Mouse (Mus musculus): ENCODE data around the gene Nup62.

Gene Nup62

DNA sequence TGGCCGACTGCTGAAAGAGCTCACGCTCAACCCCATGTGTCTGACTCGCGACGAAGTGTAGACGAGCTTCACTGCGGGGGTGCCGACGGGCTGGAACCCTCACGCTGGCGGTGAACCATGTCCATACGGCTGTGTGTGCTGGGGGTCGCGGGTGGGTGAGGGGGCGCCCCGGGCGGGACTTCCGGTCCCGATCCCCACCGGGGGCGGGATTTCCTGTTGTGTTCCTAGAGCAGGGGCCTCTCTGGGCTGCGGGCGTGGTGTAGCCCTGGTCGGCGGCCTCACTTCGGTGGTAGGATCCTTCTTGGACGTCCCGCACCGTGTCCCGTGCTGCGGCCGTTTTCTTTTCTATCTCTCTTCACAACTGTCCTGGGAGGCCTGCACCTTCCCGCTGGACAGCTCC, 34.3 kb downstream of the Nup62 start:
- DNase-seq = no peak

DNA sequence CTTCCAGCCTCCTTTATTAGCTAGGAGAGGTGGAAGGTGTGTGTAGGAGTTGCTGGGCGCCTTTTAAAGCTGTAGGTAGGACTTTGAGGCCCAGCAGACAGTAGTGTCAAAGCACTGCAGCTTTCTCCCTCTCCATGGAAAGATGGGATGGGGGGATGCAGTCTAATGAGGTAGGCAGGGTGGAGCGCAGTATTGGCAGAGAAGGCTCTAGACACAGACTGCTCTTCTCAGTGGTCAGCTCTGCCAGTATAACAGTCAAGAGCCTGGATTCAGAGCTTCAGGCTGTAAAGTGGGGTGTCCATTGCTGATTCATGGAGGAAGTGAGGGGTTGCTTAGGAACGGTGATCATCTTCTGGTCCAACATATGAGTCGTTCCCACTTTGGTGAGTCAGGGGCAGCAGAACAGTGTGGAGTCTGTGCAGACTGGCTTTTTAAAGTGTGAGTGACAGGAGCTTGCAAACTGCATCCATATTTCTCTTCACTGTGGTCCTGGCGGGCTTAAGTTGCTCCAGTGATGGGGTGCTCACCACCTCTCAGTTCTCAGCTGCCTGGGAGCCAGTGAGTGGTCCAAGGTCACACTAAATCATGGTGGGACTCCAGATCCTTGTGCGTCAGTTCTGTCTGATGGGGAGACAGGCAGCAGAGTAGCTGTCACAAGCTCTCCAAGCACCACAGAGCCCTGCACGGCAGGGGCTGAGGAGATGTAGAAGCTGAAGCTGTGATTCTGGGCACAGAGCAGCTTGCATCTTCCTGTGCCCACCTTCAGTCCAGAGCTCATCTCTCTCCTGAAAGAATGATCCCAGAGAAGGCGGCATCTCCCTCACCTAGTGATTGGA, 35.1 kb downstream of the Nup62 start:
- peak; percentile 65 for DNase-seq

DNA sequence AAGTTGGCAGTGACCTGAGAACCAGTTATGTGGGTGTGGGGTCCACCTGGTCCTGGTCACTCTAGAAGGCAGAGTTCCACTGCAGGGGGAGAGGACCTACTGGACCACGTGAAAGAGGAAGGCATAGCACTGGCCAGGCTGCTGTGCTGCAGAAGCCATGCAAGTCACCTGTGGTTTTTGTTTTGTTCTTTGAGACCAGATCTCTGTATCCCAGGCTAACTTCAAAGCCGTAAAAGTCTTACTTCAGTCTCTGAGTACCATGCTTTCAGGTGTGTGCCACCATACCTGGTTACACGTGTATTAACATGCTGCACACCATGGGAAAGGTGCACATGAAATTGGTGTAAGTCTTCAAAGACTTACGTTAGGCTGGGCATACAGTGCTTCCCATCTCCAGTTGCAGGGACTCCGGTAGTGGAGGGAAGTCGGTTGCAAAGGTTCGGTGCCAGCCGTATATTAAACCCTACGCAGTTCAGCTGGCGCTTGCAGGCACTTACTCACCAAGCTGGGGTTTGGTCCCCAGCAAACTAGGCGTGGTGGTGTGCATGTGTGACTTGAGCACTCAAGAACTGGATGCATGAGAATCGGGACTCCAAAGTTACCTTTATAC, 35.8 kb downstream of the Nup62 start:
- DNase-seq = peak; percentile 61

GRCm38 (mm10) chr7:44852259-44853027, 36.6 kb downstream of the Nup62 start:
- DNase-seq = peak; percentile 54

DNA sequence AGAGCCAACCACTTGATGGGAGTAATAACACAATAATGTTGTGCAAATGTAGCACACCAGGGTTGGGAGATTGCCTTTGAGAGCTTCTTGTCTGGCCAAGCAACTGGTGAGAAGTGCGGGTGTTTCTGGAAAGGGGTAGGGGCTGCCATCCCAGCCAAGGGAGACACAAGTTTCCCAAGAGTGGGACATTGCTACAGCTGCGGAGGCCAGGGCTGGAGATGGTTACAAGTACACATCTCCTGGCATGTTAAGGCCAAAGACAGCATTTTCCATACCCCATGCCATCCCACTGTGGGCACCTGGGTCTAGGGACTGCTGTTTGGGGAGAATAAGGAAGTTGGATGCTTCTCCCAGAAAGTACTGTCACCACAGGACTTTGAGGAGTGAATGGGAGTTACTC, 37.2 kb downstream of the Nup62 start:
- DNase-seq = peak; percentile 65

GRCm38 (mm10) chr7:44853596-44854355, 37.9 kb downstream of the Nup62 start:
- peak; percentile 70 for DNase-seq

GRCm38 (mm10) chr7:44854356-44855031, 38.6 kb downstream of the Nup62 start:
- DNase-seq = peak; percentile 82

- peak; percentile 82 for DNase-seq
Measured at GRCm38 (mm10) chr7:44855036-44855435, 39.1 kb downstream of the Nup62 start.

DNA sequence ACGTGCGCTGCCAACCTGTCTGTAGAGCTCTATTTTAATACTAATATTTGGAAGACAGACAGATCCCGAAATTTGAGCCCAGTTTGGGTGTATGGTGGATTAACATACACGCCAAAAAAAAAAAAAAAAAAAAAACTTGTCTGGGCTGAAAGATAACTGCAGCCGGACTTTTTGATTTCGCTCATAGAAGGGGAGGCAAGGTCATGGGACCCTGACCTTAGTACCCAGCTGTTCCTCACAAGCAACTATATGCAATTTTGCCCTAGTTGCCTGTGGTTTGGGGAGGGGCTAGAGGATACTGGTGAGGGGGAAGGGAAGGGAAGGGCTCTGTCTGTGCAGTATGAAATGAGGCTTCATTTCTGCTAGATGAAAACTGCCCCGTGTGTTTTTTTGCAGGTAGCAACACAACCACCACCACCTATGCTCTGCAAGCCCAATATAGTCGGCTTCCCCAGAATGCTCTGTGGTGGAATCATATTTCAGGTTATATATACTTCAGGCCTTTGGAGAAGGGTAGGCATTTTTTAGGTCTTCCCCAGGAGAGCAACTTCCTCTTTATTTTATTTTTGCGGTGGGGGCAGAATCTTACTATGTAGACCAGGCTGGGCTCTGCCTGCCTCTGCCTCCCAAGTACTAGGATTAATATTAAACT, 40.5 kb downstream of the Nup62 start:
- DNase-seq = no peak

- peak; percentile 90 for DNase-seq
Measured at GRCm38 (mm10) chr7:44857042-44857552, 41.2 kb downstream of the Nup62 start, which contains the start of gene Pnkp. Pnkp (plus strand) TSS chr7:44857139.

GRCm38 (mm10) chr7:44857905-44858304, 42.0 kb downstream of the Nup62 start:
- DNase-seq = peak; percentile 76

DNA sequence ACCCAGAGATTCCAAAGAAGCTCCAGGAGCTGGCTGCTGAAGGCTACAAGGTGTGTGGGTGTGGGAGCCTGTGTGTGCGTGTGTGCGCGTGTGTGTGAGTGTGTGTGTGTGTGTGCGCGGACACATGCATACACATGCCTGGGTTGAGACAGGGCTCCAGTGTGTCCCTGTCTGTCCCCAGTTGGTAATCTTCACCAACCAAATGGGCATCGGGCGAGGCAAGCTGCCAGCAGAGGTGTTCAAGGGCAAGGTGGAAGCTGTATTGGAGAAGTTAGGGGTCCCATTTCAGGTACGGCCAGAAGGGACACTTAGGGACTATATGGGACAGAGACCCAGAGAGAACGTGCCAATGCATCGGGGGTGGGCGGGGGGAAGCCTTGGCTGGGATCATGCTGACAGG, 44.0 kb downstream of the Nup62 start:
- DNase-seq = no peak

DNA sequence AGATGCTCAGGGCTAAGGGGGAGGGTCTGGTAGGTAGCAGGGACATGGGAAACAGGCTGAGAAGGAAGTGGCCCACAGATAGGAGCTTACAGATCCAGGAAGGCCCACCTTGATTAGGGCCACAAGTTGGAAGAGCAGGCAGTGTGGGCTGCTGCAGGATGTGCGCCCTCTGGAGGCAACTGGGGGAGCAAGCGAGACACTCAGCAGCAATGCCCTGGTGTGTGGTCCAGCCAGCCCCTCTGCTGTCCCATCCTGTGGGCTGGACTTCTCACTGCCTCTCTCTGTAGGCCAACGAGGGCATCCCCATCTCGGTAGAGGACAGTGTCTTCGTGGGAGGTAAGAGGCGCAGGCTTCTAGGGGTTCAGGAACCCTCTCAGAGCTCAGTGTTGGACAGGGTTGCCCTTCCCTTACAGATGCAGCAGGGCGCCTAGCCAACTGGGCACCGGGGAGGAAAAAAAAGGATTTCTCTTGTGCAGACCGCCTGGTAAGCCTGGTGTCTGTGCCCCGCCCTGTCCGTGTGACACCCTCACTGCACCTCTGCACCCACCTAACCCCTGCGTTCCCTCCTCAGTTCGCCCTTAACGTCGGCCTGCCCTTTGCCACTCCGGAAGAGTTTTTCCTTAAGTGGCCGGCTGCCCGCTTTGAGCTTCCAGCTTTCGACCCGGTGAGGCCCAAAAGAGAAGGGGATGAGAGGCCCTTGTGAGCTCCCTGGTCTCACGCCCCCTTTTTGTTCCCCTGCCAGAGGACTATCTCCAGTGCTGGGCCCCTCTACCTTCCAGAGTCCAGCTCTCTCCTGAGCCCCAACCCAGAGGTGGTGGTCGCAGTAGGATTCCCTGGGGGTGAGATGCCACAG, 44.9 kb downstream of the Nup62 start:
- DNase-seq = no peak

- DNase-seq = no peak
Measured at GRCm38 (mm10) chr7:44861429-44861816, 45.5 kb downstream of the Nup62 start.

GRCm38 (mm10) chr7:44862434-44862833, 46.5 kb downstream of the Nup62 start:
- no peak for DNase-seq

DNA sequence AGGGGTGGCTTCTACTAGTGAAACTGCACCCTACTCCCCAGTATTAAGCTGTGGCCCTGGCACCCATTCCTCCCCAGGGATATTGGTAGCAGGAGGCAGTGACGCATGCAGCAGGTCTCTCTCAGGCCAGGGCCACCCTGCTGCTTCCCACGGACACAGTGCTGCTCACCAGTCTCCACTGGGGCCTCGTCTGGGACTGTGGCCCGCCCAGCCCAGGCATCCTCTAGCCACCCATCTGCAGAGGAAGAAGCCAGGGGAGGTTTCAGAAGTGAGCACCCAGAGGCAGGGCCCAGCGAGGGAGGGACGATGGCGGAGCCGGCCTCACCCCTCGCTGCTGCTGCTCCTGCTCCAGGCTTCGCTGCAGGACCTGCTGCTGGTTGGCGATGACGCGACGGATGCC, 47.3 kb downstream of the Nup62 start:
- DNase-seq = no peak

GRCm38 (mm10) chr7:44863982-44864494, 48.1 kb downstream of the Nup62 start:
- no peak for DNase-seq

DNA sequence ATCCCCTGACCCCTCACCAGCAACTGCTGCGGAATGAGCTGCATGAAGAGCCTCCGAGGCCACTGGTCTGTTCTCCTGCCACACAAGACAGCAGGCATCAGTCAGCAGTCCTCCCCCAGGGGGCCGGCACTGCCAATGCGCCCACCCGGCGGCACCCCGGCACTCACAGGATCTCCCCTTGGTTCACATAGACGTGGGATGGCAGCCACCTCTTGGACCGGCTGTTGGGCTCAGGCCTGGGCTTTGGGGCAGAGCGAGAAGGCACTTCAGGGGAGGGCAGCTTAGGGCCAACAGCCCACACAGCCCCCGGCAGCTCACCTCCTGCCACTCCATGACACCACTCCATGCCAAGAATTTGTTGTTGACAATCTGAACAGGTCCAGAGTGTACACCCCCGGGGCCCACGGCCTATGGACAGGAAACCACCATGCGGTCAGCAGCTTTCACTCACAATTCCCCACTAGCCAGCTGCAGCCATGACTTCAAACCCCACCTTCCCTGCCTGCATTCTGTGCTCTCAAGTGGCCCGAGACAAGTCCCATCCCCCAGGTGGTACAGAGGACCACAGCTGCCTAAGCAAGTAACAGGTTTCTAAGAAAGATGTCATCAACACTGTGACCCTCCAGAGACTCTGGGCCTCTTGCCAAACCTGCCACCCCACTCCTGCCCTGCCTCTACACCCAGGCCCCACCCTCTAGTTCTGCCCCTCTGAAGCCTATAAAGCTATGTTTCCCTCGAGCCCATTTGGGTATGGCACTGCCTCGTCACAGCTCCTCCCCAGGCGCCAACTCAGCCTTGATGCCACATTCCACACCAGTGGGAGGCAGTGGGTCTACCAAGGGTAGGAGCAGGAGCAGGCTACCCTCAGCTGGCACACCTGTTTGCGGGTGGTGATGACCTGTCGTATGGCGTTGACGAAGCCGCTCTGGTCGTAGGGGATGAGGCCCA, 49.0 kb downstream of the Nup62 start:
- peak; percentile 59 for DNase-seq

Measured in cerebellum, adult 9-10 months (tissue).